ENCODE assay signal across 14 mouse cellular contexts in genomic region chr9:56842303-56842719, GRCm38 (mm10). TPM values are rescaled to one million over a fixed set of nuclear protein-coding genes. Genes with fewer than 3 reads are reported as not detected.
DNase-seq lines count a peak whose midpoint lies in the region; ATAC-seq lines count a peak whose summit lies in the region.
"Had no signal": no experiment of that assay in that cellular context is flagged by ENCODE, and none has a peak within 500 bp of the region (broad histone marks: within the 10 kb centered on the region; RNA-seq: fewer than 3 reads in every experiment).

No protein-coding gene starts in this region.

- WGBS in kidney, embryonic 15.5 days = 6% methylated on average over 3 of the region's 3 CpGs
- 4% methylated on average over 3 of the region's 3 CpGs for WGBS in limb, embryonic 10.5 days
- WGBS in stomach, embryonic 14.5 days = 15% methylated on average over 3 of the region's 3 CpGs
- WGBS in forebrain, embryonic 11.5 days = 89% methylated on average over 3 of the region's 3 CpGs

- 0 out of 2 replicates have a peak overlapping the region, but pooled peaks have one; percentile 9 for H3K4me2 ChIP-seq in kidney, embryonic 15.5 days
- no peak overlapping the region for H3K4me2 ChIP-seq in stomach, embryonic 14.5 days (replicated peaks; ENCODE audit: low read depth, low read length)
- H3K4me2 ChIP-seq in forebrain, embryonic 11.5 days (ENCODE audit: low read depth, low read length, severe bottlenecking) = no peak overlapping the region

- peak overlapping the region; percentile 73 for H3K27ac ChIP-seq in kidney, embryonic 15.5 days
- peak overlapping the region; percentile 72; the same call in 1 of the 2 replicates for H3K27ac ChIP-seq in limb, embryonic 10.5 days
- H3K27ac ChIP-seq in stomach, embryonic 14.5 days (ENCODE audit: low read length) = no peak overlapping the region
- no peak overlapping the region for H3K27ac ChIP-seq in forebrain, embryonic 11.5 days (ENCODE audit: low read depth, low read length)
- H3K27ac ChIP-seq: midbrain, embryonic 10.5 days had no signal

- no peak for DNase-seq in kidney, adult 18-20 months
- DNase-seq in embryo, embryonic 9.5 days (ENCODE audit: extremely low spot score) = peak; percentile 38
- DNase-seq in limb, embryonic 10.5 days (ENCODE audit: low spot score) = peak; percentile 60
- no peak for DNase-seq in cerebellum, postnatal 14 days
- DNase-seq in forebrain, embryonic 11.5 days (ENCODE audit: low spot score) = no peak
- DNase-seq in cerebellum, adult 11 months = no peak
- DNase-seq: adrenal gland, adult 2 months; kidney, postnatal 10 days; lung, adult 18-20 months; right cerebral cortex, postnatal 14 days had no signal

- no peak overlapping the region for H3K9ac ChIP-seq in kidney, embryonic 15.5 days
- no peak overlapping the region for H3K9ac ChIP-seq in stomach, embryonic 14.5 days (replicated peaks; ENCODE audit: low read depth, low read length)
- no peak overlapping the region for H3K9ac ChIP-seq in forebrain, embryonic 11.5 days (ENCODE audit: low read length)

- H3K27me3 ChIP-seq in kidney, embryonic 15.5 days = peaks cover 16% of the 10 kb centered on the region
- peaks cover 35% of the 10 kb centered on the region for H3K27me3 ChIP-seq in limb, embryonic 10.5 days (ENCODE audit: low read depth, poor library complexity, severe bottlenecking)
- H3K27me3 ChIP-seq in stomach, embryonic 14.5 days (ENCODE audit: control insufficient read depth, insufficient read depth, low read length) = no peaks in the 10 kb centered on the region
- no peaks in the 10 kb centered on the region for H3K27me3 ChIP-seq in forebrain, embryonic 11.5 days (ENCODE audit: control insufficient read depth, insufficient read depth, low read length)

- H3K4me3 ChIP-seq in kidney, embryonic 15.5 days (replicated peaks) = no peak overlapping the region
- peak overlapping the region; percentile 1; the same call in 1 of the 2 replicates for H3K4me3 ChIP-seq in limb, embryonic 10.5 days
- no peak overlapping the region for H3K4me3 ChIP-seq in stomach, embryonic 14.5 days (ENCODE audit: low read depth, low read length)
- no peak overlapping the region for H3K4me3 ChIP-seq in forebrain, embryonic 11.5 days (ENCODE audit: low read depth, low read length)
- H3K4me3 ChIP-seq: midbrain, embryonic 10.5 days had no signal

- peaks cover 54% of the 10 kb centered on the region for H3K4me1 ChIP-seq in kidney, embryonic 15.5 days
- peaks cover 36% of the 10 kb centered on the region for H3K4me1 ChIP-seq in limb, embryonic 10.5 days
- H3K4me1 ChIP-seq in stomach, embryonic 14.5 days (ENCODE audit: control insufficient read depth, insufficient read depth, low read length) = peaks cover 23% of the 10 kb centered on the region
- 0 out of 2 replicates have a peak, but pooled peaks cover 2% of the 10 kb centered on the region for H3K4me1 ChIP-seq in forebrain, embryonic 11.5 days (replicated peaks; ENCODE audit: control insufficient read depth, insufficient read depth, low read length)

- H3K36me3 ChIP-seq in kidney, embryonic 15.5 days = no peaks in the 10 kb centered on the region
- no peaks in the 10 kb centered on the region for H3K36me3 ChIP-seq in limb, embryonic 10.5 days
- H3K36me3 ChIP-seq in stomach, embryonic 14.5 days (ENCODE audit: control insufficient read depth, insufficient read depth, low read length) = no peaks in the 10 kb centered on the region
- no peaks in the 10 kb centered on the region for H3K36me3 ChIP-seq in forebrain, embryonic 11.5 days (ENCODE audit: control insufficient read depth, insufficient read depth, low read length)
- H3K36me3 ChIP-seq: midbrain, embryonic 10.5 days had no signal

- peak; percentile 76 for ATAC-seq in kidney, embryonic 15.5 days (replicated peaks; ENCODE audit: low FRiP score)
- ATAC-seq in stomach, embryonic 14.5 days (ENCODE audit: insufficient number of reproducible peaks, insufficient read depth, low FRiP score, low read depth) = peak; percentile 33; the same call in 1 of the 2 replicates
- no peak for ATAC-seq in forebrain, embryonic 11.5 days (replicated peaks; ENCODE audit: low FRiP score)
- ATAC-seq: Patski had no signal

- no peaks in the 10 kb centered on the region for H3K9me3 ChIP-seq in kidney, embryonic 15.5 days (replicated peaks)
- no peaks in the 10 kb centered on the region for H3K9me3 ChIP-seq in limb, embryonic 10.5 days (replicated peaks)
- no peaks in the 10 kb centered on the region for H3K9me3 ChIP-seq in stomach, embryonic 14.5 days (ENCODE audit: control insufficient read depth, low read depth, low read length)
- no peaks in the 10 kb centered on the region for H3K9me3 ChIP-seq in forebrain, embryonic 11.5 days (ENCODE audit: control insufficient read depth, low read length)
- H3K9me3 ChIP-seq: midbrain, embryonic 10.5 days had no signal

RNA-seq across cellular contexts. Expression of gene Odf3l1, which starts 22.2 kb away (rescaled TPM):
- polyA plus RNA-seq in kidney, embryonic 15.5 days (2015; fragmentation: Nextera tagmentation; extraction: Ambion mirVana) = 0.17 and 0.22 TPM in 2 replicates
- 0.35 TPM in 1 of 2 replicates, not detected in the other for polyA plus RNA-seq in limb, embryonic 10.5 days (2016; fragmentation: Nextera tagmentation; extraction: Ambion mirVana)
- polyA plus RNA-seq in stomach, embryonic 14.5 days (2014; fragmentation: Nextera tagmentation; extraction: Ambion mirVana) = 1.7 and 1.9 TPM in 2 replicates
- polyA plus RNA-seq in forebrain, embryonic 11.5 days (2014; fragmentation: Nextera tagmentation; extraction: Ambion mirVana) = not detected in 2 replicates
- polyA plus RNA-seq: midbrain, embryonic 10.5 days; Patski had no signal

RNA-seq across cellular contexts. Expression of gene Cspg4, which starts 22.5 kb away (rescaled TPM):
- 25.0 and 26.5 TPM in 2 replicates for polyA plus RNA-seq in kidney, embryonic 15.5 days (2015; fragmentation: Nextera tagmentation; extraction: Ambion mirVana)
- 2.1 and 5.0 TPM in 2 replicates for polyA plus RNA-seq in limb, embryonic 10.5 days (2016; fragmentation: Nextera tagmentation; extraction: Ambion mirVana)
- polyA plus RNA-seq in stomach, embryonic 14.5 days (2014; fragmentation: Nextera tagmentation; extraction: Ambion mirVana) = 16.1 and 17.5 TPM in 2 replicates
- 1.4 and 2.0 TPM in 2 replicates for polyA plus RNA-seq in forebrain, embryonic 11.5 days (2014; fragmentation: Nextera tagmentation; extraction: Ambion mirVana)

RNA-seq across cellular contexts. Expression of gene Lingo1, which starts 46.0 kb away (rescaled TPM):
- polyA plus RNA-seq in kidney, embryonic 15.5 days (2015; fragmentation: Nextera tagmentation; extraction: Ambion mirVana) = 3.2 and 4.5 TPM in 2 replicates
- 0.85 and 1.8 TPM in 2 replicates for polyA plus RNA-seq in limb, embryonic 10.5 days (2016; fragmentation: Nextera tagmentation; extraction: Ambion mirVana)
- 3.0 and 3.5 TPM in 2 replicates for polyA plus RNA-seq in stomach, embryonic 14.5 days (2014; fragmentation: Nextera tagmentation; extraction: Ambion mirVana)
- polyA plus RNA-seq in forebrain, embryonic 11.5 days (2014; fragmentation: Nextera tagmentation; extraction: Ambion mirVana) = 2.5 and 3.2 TPM in 2 replicates

Comparison
In these comparisons a context has a peak if more than half of its experiments do, and no peak if none do; other contexts are left out.
1. H3K27ac ChIP-seq: peak in kidney, embryonic 15.5 days (single experiment) and limb, embryonic 10.5 days (single experiment); none in stomach, embryonic 14.5 days (single experiment) and forebrain, embryonic 11.5 days (single experiment).
2. DNase-seq: peak in embryo, embryonic 9.5 days (single experiment) and limb, embryonic 10.5 days (single experiment); none in kidney, adult 18-20 months (single experiment), cerebellum, postnatal 14 days (0 of 2), forebrain, embryonic 11.5 days (single experiment) and cerebellum, adult 11 months (single experiment).